Mouse (Mus musculus) limb, embryonic 10.5 days (tissue): Measurements from ENCODE around the gene Clcn2. TPM values are rescaled to one million over a fixed set of nuclear protein-coding genes. Genes with fewer than 3 reads are reported as not detected.

ENCODE experiments used
- DNase-seq: peaks from one replicate; pipeline ENCODE4 v3.0.0-alpha.2; 2017; ENCODE audit warnings: low spot score
- H3K27ac ChIP-seq: fragments of 300-500 bp; sonication (generic); 2 replicates; pipeline ENCODE4 v1.5.1; 2016; ENCODE audit warnings: mild to moderate bottlenecking
- H3K27me3 ChIP-seq: fragments of 300-500 bp; sonication (generic); 2 replicates; pipeline ENCODE4 v1.6.1; 2016; ENCODE audit warnings: low read depth, mild to moderate bottlenecking; ENCODE audit not compliant: poor library complexity, severe bottlenecking
- H3K36me3 ChIP-seq: fragments of 300-500 bp; sonication (generic); 2 replicates; pipeline ENCODE4 v1.6.1; 2016; ENCODE audit warnings: mild to moderate bottlenecking, moderate library complexity
- H3K4me1 ChIP-seq: fragments of 300-500 bp; sonication (generic); 2 replicates; pipeline ENCODE4 v1.6.1; 2016
- H3K4me3 ChIP-seq: fragments of 300-500 bp; sonication (generic); 2 replicates; pipeline ENCODE4 v1.5.1; 2016; ENCODE audit warnings: mild to moderate bottlenecking, moderate library complexity
- H3K9me3 ChIP-seq: fragments of 300-500 bp; sonication (generic); replicated peaks from 2 replicates; pipeline ENCODE4 v1.6.1; 2016; ENCODE audit warnings: mild to moderate bottlenecking
- WGBS: fragments of 180-500 bp; shearing (Covaris S2); methylation state at CpG from one replicate; pipeline ENCODE4 v1.1.7; 2016; 5-methylcytosine and 5-hydroxymethylcytosine counted together
- polyA plus RNA-seq: library from polyadenylated mRNA; unstranded; fragments of >200 nt; fragmentation: Nextera tagmentation; extraction: Ambion mirVana; gene quantifications from 2 replicates; pipeline ENCODE4 v1.2.1, GENCODE M21; 2016

Clcn2 gene
- polyA plus RNA-seq, 1 experiment from 2014 or later = 18.5 TPM

DNA sequence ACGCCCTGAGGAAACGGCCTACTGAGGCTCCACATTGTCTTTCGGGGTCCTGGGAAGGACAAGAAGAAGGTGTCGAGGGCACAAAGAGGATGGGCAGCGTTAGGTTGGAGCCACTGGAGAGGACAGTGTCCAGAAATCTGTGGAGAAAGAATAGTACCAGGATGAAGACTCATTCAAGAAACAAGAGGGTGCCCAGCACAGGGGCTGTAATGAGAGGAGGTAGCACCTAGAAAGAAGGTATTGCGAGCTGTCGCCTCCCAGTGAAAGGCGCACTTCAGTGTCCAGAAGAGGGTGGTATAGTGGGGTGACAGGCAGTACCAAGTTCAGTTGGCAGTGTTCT, 735 bp downstream of the Clcn2 start:
- Histone ChIP-seq H3K4me1 (peaks cover 51% of the 10 kb centered on the region), H3K27me3 (peaks cover 11% of the 10 kb centered on the region; the same call in 1 of the 2 replicates), H3K9me3 (no peaks in the 10 kb centered on the region), H3K4me3 (peak overlapping the region; percentile 73), H3K36me3 (peaks cover 46% of the 10 kb centered on the region), H3K27ac (peak overlapping the region; percentile 91)
- whole genome bisulfite sequencing = 0% methylated on average over 8 of the region's 8 CpGs
- no peak for DNase-seq

DNA sequence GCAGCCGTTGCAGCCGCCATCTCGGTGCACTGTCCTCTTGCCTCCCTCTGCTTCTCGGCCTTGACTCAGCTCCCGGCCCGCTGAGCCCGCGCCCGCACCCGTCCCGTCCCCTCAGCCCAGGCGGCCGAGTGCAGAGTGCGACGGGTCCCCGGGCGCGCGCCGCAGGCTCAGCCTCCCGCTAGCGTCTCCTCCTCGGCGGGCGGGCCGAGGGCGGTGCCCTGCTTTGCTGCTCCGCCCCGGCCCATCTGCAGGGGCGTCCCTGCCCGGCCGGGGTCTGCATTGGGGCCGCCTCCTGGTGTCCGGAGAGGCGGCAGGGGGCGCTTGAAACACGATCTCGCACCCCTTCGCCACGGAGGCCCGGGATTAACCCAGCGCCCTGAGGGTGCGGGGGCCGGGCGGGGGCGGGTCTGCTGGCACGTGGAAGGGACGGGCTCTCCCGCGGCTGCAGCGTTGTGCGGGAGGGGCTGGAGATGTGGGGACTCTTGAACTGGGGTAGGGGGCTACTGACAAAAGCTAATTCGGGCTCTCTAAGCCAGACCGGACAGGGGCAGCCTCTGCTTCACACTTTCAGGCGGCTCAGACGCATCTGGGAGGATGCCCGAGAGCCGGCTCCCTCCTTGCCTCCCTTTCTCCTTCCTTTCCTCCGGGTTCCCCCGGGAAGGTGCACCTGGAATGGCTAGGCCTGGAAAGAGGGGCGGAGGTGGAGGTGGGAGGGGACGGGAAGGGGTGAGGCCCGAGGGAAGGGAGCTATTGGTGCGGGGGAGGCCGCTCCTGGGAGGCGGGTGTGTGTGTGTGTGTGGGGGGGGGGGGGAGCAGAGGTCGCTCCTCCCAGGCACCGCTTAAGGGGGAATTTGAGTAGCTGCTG, 1.3 kb downstream of the Clcn2 start:
- peaks cover 46% of the 10 kb centered on the region for H3K36me3 ChIP-seq
- H3K4me1 ChIP-seq = peaks cover 51% of the 10 kb centered on the region
- DNase-seq = peak; percentile 91
- peak overlapping the region; percentile 91 for H3K27ac ChIP-seq
- H3K27me3 ChIP-seq = peaks cover 11% of the 10 kb centered on the region; the same call in 1 of the 2 replicates
- peak overlapping the region; percentile 73 for H3K4me3 ChIP-seq
- under 1% methylated on average over 68 of the region's 68 CpGs for WGBS
- H3K9me3 ChIP-seq = no peaks in the 10 kb centered on the region

DNA sequence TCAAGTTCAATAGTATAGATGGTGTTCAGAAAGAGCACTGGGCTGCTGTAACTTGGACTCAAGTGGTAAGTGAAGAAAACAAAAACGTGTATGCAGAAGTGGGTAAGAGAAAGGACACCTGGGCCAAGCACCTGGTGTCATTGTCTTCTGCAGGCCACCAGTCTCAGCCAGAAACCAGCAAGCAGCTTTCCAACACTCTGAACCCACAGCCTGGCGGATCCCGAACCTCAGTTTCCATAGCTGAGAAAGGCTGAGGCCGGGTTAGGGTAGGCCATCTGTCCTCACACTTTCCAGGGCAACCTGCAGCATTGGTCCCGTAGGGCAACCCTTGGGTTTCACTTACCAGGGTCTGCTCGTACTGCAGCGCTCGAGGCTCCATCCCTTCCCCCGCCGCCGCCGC, 2.0 kb downstream of the Clcn2 start:
- 2% methylated on average over 12 of the region's 12 CpGs for WGBS
- no peak for DNase-seq
- Histone ChIP-seq H3K4me3 (peak overlapping the region; percentile 73), H3K9me3 (no peaks in the 10 kb centered on the region), H3K27ac (peak overlapping the region; percentile 91), H3K27me3 (peaks cover 11% of the 10 kb centered on the region; the same call in 1 of the 2 replicates), H3K36me3 (peaks cover 46% of the 10 kb centered on the region), H3K4me1 (peaks cover 51% of the 10 kb centered on the region)

DNA sequence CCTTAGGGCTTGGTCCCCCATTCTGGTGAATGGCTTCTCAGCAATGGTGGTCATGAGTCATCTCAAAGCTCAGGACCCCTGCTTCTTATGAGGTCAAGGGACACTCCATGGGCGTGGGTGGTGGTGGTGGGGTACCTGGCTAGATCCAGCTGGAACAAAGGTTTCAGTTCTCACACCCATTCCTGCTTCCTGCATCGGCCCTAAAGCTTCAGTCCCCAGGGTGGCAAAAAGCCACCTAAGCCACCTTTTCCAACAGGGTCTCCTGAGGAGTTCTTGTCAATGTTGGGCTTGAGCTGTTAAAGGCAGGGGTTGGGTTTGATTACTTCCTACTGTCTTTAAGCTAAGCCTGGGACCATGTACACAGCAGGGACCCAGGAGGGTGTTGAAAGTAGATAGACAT, 2.4 kb downstream of the Clcn2 start:
- peak overlapping the region; percentile 91 for H3K27ac ChIP-seq
- H3K4me3 ChIP-seq = peak overlapping the region; percentile 73
- no peaks in the 10 kb centered on the region for H3K9me3 ChIP-seq
- H3K27me3 ChIP-seq = peaks cover 11% of the 10 kb centered on the region; the same call in 1 of the 2 replicates
- peaks cover 51% of the 10 kb centered on the region for H3K4me1 ChIP-seq
- peaks cover 46% of the 10 kb centered on the region for H3K36me3 ChIP-seq
- WGBS = 57% methylated on average over 2 of the region's 2 CpGs
- DNase-seq = no peak

DNA sequence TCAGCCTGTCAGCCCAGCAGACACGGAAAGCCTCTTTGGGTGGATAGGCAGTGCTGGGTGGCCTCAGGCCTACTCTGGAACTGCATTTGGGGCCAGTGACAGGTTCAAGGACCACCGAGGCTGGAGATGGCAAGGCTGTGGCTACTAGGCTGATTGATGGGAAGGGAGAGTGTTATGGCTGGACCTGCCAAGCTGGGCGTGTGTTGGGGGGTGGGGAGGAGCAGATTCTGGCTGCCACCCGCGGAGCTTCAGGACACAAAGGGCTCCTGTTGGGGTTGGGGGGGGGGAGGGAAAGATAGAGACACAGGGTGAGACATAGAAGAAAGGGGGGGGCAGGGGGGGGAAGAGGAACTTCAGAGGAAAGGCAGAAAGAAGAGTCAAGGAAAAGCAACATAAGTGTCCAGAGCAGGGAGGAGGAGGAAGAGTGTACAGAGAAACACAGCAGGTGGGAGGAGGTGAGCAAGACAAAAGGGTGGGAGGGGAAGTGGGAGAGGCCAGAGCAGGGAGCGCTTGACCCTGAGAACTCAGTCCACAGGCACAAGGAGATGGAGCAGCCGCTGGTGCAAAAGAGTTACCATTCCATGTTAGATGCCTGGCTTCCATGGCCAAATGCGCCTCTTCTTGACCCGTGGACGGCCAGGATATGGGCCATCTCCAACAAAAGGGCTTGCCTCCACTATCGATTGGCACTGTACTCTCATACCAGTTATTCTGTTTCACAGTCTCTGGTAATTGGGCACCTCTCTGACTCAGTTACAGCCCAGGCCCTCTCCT, 3.1 kb downstream of the Clcn2 start:
- Histone ChIP-seq H3K27ac (peak overlapping the region; percentile 91; the same call in 1 of the 2 replicates), H3K9me3 (no peaks in the 10 kb centered on the region), H3K4me1 (peaks cover 51% of the 10 kb centered on the region), H3K27me3 (peaks cover 11% of the 10 kb centered on the region; the same call in 1 of the 2 replicates), H3K36me3 (peaks cover 46% of the 10 kb centered on the region), H3K4me3 (peak overlapping the region; percentile 73)
- DNase-seq = no peak
- 42% methylated on average over 11 of the region's 11 CpGs for WGBS

DNA sequence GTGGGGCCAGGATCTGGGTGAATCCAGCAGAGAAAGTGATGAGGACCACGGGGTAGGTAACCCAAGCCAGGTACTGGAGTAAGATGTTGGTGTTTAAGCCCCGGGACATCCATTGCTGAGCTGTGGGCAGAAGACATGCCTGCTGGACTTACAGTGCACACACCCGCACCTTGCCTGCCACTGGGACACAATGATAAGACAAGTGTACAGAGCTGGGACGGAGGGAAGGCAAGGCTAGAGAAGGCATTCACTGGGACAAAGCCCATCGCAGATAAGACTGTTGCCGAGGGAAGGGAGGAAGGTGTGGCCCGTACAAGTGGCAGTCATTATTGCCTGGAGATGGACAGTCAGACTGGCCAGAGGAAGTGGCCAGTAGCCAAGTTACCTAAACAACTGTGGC, 4.7 kb downstream of the Clcn2 start:
- H3K4me3 ChIP-seq = no peak overlapping the region
- peaks cover 11% of the 10 kb centered on the region; the same call in 1 of the 2 replicates for H3K27me3 ChIP-seq
- H3K27ac ChIP-seq = no peak overlapping the region
- H3K4me1 ChIP-seq = peaks cover 44% of the 10 kb centered on the region
- no peak for DNase-seq
- peaks cover 60% of the 10 kb centered on the region for H3K36me3 ChIP-seq
- 91% methylated on average over 7 of the region's 7 CpGs for WGBS
- H3K9me3 ChIP-seq = no peaks in the 10 kb centered on the region

DNA sequence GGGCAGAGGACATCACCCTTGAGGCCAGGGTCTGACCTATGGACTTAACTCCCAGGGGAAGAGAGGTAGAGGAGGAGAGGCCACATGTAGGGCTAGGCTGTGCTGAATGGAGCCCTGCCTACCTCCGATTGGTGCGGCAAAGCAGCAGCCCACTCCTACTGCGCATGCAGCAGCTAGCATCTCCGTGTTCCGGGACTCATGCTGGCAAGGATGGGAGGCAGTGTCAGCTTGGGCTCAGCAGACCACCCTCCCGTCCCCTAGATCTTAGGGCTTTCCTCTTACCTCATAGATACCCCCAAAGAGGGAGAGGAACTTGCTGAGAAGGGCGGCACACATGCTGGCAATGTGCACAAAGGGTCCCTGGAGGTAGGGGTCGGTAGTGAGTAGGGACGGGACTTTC, 5.4 kb downstream of the Clcn2 start:
- H3K27me3 ChIP-seq = peaks cover 11% of the 10 kb centered on the region; the same call in 1 of the 2 replicates
- DNase-seq = no peak
- H3K4me1 ChIP-seq = peaks cover 39% of the 10 kb centered on the region
- no peaks in the 10 kb centered on the region for H3K9me3 ChIP-seq
- H3K36me3 ChIP-seq = peaks cover 67% of the 10 kb centered on the region
- 81% methylated on average over 9 of the region's 9 CpGs for WGBS
- H3K4me3 ChIP-seq = no peak overlapping the region
- H3K27ac ChIP-seq = no peak overlapping the region

DNA sequence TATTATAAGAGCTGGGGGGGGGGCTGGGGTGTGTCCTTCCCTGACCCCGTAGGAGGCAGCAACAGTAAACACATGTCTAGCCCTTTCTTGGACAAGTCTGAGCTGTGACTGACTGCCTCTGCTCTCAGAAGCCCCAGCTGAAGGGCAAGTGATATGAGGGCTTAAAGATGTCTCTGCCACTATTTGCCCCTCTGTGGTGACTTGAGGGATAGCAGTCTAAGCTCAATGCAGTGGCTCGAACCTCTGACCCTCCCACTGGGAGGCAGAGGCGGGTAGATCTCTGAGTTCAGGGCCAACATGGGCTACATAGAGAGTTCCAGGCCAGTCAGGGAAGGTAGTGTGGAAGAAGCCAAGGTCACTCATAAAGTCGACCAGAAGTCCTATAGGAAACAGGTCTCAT, 6.7 kb downstream of the Clcn2 start:
- Histone ChIP-seq H3K4me1 (peaks cover 25% of the 10 kb centered on the region), H3K4me3 (no peak overlapping the region), H3K27me3 (peaks cover 11% of the 10 kb centered on the region; the same call in 1 of the 2 replicates), H3K9me3 (no peaks in the 10 kb centered on the region), H3K27ac (no peak overlapping the region), H3K36me3 (peaks cover 81% of the 10 kb centered on the region)
- no peak for DNase-seq
- 91% methylated on average over 4 of the region's 4 CpGs for WGBS

DNA sequence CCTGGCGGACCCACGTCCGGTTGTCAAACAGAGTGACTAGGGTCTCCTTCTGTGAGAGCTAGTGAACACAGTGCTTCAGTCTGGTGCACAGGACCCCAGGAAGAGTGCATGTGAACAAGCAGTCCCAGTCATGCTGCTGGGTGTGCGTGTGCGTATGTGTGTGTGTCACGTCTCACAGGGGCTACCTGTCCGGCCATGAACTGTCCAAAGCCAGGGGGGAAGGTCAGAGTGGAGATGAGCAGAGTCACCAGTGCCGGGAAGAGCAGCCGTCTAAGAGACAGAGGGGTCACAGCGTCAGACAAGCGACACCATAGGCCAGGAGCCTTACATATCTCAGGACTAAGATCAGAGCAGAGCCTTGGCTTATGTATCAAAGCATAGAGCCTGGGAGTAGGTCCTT, 7.2 kb downstream of the Clcn2 start:
- peaks cover 85% of the 10 kb centered on the region for H3K36me3 ChIP-seq
- peaks cover 21% of the 10 kb centered on the region for H3K4me1 ChIP-seq
- DNase-seq = no peak
- H3K27me3 ChIP-seq = peaks cover 11% of the 10 kb centered on the region; the same call in 1 of the 2 replicates
- H3K4me3 ChIP-seq = no peak overlapping the region
- H3K9me3 ChIP-seq = no peaks in the 10 kb centered on the region
- no peak overlapping the region for H3K27ac ChIP-seq
- 96% methylated on average over 11 of the region's 11 CpGs for WGBS

DNA sequence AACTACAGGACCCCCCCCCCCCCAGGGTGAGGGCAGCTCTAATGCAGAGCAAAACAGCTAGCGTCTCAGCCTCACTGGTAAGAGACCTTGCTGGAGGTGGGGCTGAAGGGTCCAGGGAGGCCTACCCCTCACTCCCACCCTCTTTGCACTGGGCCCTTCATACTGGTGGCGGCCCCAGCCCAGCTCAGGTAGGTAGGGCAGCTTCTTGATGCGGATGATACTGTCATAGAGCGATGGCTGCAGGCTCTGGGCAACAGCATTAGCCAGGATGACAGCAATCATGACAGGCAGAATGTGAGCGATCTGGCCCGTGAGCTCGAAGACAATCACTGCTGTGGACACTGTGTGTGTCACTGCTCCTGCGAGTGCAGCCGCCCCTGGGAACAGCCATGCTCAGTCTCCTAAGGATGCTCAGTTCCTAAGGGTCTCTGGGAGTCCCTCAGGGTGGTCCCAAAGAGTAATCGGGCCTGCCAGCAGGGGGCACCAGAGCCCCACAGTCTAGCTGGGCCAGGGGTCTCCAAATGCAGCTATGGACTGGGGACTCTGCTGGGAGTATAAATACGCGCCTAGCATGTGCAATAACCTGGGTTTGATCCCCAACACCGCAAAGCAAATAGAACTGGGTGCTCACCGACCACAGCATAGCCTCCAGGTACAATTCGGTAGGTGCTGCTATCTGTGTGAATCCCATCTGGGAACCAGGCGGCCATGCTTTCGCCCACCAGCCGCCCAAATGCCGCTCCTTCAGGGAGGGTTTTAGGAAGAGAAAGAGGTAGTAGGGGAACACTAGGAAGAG, 8.4 kb downstream of the Clcn2 start:
- H3K4me3 ChIP-seq = no peak overlapping the region
- no peaks in the 10 kb centered on the region for H3K9me3 ChIP-seq
- 0 out of 2 replicates have a peak overlapping the region, but pooled peaks have one; percentile 30 for H3K27ac ChIP-seq
- peaks cover 96% of the 10 kb centered on the region for H3K36me3 ChIP-seq
- DNase-seq = peak; percentile 88
- 75% methylated on average over 19 of the region's 19 CpGs for WGBS
- H3K27me3 ChIP-seq = 0 out of 2 replicates have a peak, but pooled peaks cover 6% of the 10 kb centered on the region
- H3K4me1 ChIP-seq = peaks cover 9% of the 10 kb centered on the region

DNA sequence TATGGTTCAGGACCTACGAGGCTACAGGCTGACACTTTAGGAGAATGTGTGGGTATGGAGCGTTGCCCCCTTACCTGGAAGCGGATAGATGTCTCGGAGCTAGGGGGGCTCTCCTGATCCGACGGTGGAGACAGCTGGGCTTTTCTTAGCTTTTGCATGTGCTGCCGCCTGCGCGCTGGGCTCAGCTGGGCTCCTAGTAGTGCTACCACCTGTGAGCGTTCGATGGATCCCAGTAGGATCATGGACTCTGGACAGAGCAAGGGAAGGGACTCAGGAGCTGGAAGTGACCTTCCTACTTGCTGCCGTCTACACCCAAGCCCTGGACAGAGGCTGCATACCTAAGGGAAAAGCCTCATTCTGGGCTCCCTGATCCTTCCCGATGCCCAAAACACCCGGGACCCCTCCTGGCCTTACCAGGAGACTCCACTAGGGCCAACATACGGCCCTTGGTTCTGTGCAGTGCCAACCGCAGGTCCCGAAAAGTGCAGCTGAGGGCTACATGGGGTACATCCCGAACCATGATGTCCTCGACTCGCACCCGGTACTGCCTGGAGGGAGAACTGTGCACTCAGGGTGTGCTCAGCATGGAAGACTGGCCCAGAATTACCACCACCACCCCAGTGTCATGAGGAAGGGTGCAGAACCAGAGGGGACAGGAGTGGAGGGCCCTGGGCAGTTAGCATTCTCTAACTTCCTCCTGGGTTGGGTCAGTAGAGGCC, 9.2 kb downstream of the Clcn2 start:
- Histone ChIP-seq H3K27ac (0 out of 2 replicates have a peak overlapping the region, but pooled peaks have one; percentile 30), H3K27me3 (0 out of 2 replicates have a peak, but pooled peaks cover under 1% of the 10 kb centered on the region), H3K36me3 (peaks cover 97% of the 10 kb centered on the region), H3K4me3 (no peak overlapping the region), H3K9me3 (no peaks in the 10 kb centered on the region), H3K4me1 (0 out of 2 replicates have a peak, but pooled peaks cover under 1% of the 10 kb centered on the region)
- no peak for DNase-seq
- 93% methylated on average over 21 of the region's 21 CpGs for WGBS
